Mouse (Mus musculus) hindbrain, embryonic 14.5 days (tissue): ENCODE results near the gene Gnai2. TPM values are rescaled to one million over a fixed set of nuclear protein-coding genes. Genes with fewer than 3 reads are reported as not detected.
A peak's percentile ranks its signal among the peaks of the same experiment; 100 is the strongest.
"Not testable (repeated sequence)": the region's sequence is repeated elsewhere in the genome, so short reads cannot be mapped to it uniquely, and the experiment has no call there.

Experiments
- ATAC-seq: fragments of 200-750 bp; cut with Nextera tagmentation; 2 replicates; pipeline ENCODE4 v1.8.0; 2017; ENCODE audit warnings: moderate number of reproducible peaks, mild to moderate bottlenecking, moderate TSS enrichment, moderate library complexity; ENCODE audit not compliant: low FRiP score
- DNase-seq: peaks from one replicate; pipeline ENCODE4 v3.0.0-alpha.2; 2015; ENCODE audit warnings: low spot score
- H3K27ac ChIP-seq: fragments of 300-500 bp; sonication (generic); 2 replicates; pipeline ENCODE4 v1.5.1; 2014; ENCODE audit warnings: mild to moderate bottlenecking, moderate library complexity
- H3K27me3 ChIP-seq: fragments of 300-500 bp; sonication (generic); 2 replicates; pipeline ENCODE4 v1.6.1; 2014; ENCODE audit warnings: mild to moderate bottlenecking, low read length, mixed read lengths; ENCODE audit not compliant: control insufficient read depth, insufficient read depth
- H3K36me3 ChIP-seq: fragments of 300-500 bp; sonication (generic); replicated peaks from 2 replicates; pipeline ENCODE4 v1.6.1; 2014; ENCODE audit not compliant: control insufficient read depth, insufficient read depth
- H3K4me1 ChIP-seq: fragments of 300-500 bp; sonication (generic); replicated peaks from 2 replicates; pipeline ENCODE4 v1.6.1; 2014; ENCODE audit warnings: antibody characterized with exemption, low read length, mixed read lengths; ENCODE audit not compliant: control insufficient read depth, insufficient read depth
- H3K4me2 ChIP-seq: fragments of 300-500 bp; sonication (generic); replicated peaks from 2 replicates; pipeline ENCODE4 v1.6.1; 2014; ENCODE audit warnings: mild to moderate bottlenecking, moderate library complexity
- H3K4me3 ChIP-seq: fragments of 300-500 bp; sonication (generic); replicated peaks from 2 replicates; pipeline ENCODE4 v1.5.1; 2014; ENCODE audit warnings: mild to moderate bottlenecking, low read length
- H3K9ac ChIP-seq: fragments of 300-500 bp; sonication (generic); 2 replicates; pipeline ENCODE4 v1.6.1; 2014
- H3K9me3 ChIP-seq: fragments of 300-500 bp; sonication (generic); 2 replicates; pipeline ENCODE4 v1.6.1; 2016; ENCODE audit warnings: low read length; ENCODE audit not compliant: control insufficient read depth
- WGBS: fragments of 180-500 bp; shearing (Covaris S2); extraction: QIAGEN DNeasy Blood & Tissue Kit; methylation state at CpG from one replicate; pipeline ENCODE4 v1.1.7; 2014; 5-methylcytosine and 5-hydroxymethylcytosine counted together
- polyA plus RNA-seq: library from polyadenylated mRNA; unstranded; fragments of >200 nt; fragmentation: Nextera tagmentation; extraction: Ambion mirVana; gene quantifications from 2 replicates; pipeline ENCODE4 v1.2.1, GENCODE M21; 2014

Gnai2 gene
- polyA plus RNA-seq, 1 experiment from 2014 or later = 282 TPM

GRCm38 (mm10) chr9:107566041-107566709 is 69.0 kb downstream of the Gnai2 start:
- no peak overlapping the region for H3K27ac ChIP-seq
- no peaks in the 10 kb centered on the region for H3K9me3 ChIP-seq
- no peak overlapping the region for H3K4me3 ChIP-seq
- ATAC-seq (no peak), DNase-seq (peak; percentile 73)
- H3K27me3 ChIP-seq = no peaks in the 10 kb centered on the region
- 61% methylated on average over 15 of the region's 15 CpGs for whole genome bisulfite sequencing
- no peak overlapping the region for H3K9ac ChIP-seq
- H3K4me2 ChIP-seq = peak overlapping the region; percentile 13
- H3K36me3 ChIP-seq = peaks cover 41% of the 10 kb centered on the region
- peaks cover 31% of the 10 kb centered on the region for H3K4me1 ChIP-seq

DNA sequence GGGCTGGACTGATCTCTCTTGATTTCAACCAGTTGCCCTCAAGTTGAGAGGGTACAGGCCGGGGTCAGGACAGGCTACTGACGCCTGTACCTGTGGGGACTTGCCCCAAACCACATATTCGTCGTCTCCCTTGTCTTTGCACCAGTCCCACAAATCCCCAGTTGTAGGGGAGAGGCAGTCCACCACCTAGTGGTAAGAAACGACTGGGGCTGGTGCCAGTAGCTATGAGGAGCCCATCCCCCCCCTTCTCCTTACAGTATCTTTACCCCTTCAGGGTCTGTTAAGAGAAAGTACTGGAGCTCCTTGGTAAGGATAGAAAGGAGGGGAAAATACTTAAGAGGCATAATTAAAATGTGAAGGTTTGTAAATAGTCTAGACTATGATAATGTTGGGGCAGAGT is 69.6 kb downstream of the Gnai2 start:
- Histone ChIP-seq H3K36me3 (peaks cover 41% of the 10 kb centered on the region), H3K4me1 (peaks cover 25% of the 10 kb centered on the region)
- H3K9me3 ChIP-seq, H3K27me3 ChIP-seq, H3K4me3 ChIP-seq, H3K4me2 ChIP-seq, DNase-seq, H3K27ac ChIP-seq, H3K9ac ChIP-seq, ATAC-seq: not testable (repeated sequence)
- 57% methylated on average over 5 of the region's 5 CpGs for WGBS

Other genes starting within 250 kb of the Gnai2 start
- gene Cacna2d2, start 235.8 kb downstream of the Gnai2 start, polyA plus RNA-seq = 6.8 and 7.7 TPM in 2 replicates
- gene Tmem115, start 101.4 kb downstream of the Gnai2 start, polyA plus RNA-seq = 47.1 and 51.7 TPM in 2 replicates
- 44.9 and 49.3 TPM in 2 replicates for gene Cyb561d2, start 93.2 kb downstream of the Gnai2 start, polyA plus RNA-seq
- gene Nprl2, start 93.1 kb downstream of the Gnai2 start, polyA plus RNA-seq = 65.8 and 71.4 TPM in 2 replicates
- gene Zmynd10, start 88.1 kb downstream of the Gnai2 start, polyA plus RNA-seq = 3.3 TPM in 2 replicates
- gene Rassf1, start 83.8 kb downstream of the Gnai2 start, polyA plus RNA-seq = 32.6 and 33.5 TPM in 2 replicates
- 115 and 130 TPM in 2 replicates for gene Tusc2, start 72.1 kb downstream of the Gnai2 start, polyA plus RNA-seq
- gene Hyal2, start 67.4 kb downstream of the Gnai2 start, polyA plus RNA-seq = 71.7 and 76.6 TPM in 2 replicates
- 3.1 and 4.9 TPM in 2 replicates for gene Hyal1, start 58.4 kb downstream of the Gnai2 start, polyA plus RNA-seq
- gene Naa80, start 56.5 kb downstream of the Gnai2 start, polyA plus RNA-seq = 14.4 and 16.4 TPM in 2 replicates
- 0.96 and 1.2 TPM in 2 replicates for gene Hyal3, start 54.5 kb downstream of the Gnai2 start, polyA plus RNA-seq
- gene Ifrd2, start 47.7 kb downstream of the Gnai2 start, polyA plus RNA-seq = 11.2 and 16.5 TPM in 2 replicates
- 4.2 and 4.5 TPM in 2 replicates for gene Sema3b, start 26.1 kb downstream of the Gnai2 start, polyA plus RNA-seq
- gene Slc38a3, start 34.2 kb upstream of the Gnai2 start, polyA plus RNA-seq = 48.3 and 48.5 TPM in 2 replicates
- gene Gnat1, start 44.3 kb upstream of the Gnai2 start, polyA plus RNA-seq = 1.3 TPM in 2 replicates
- gene Sema3f, start 75.1 kb upstream of the Gnai2 start, polyA plus RNA-seq = 17.5 and 17.7 TPM in 2 replicates
- gene Rbm5, start 135.6 kb upstream of the Gnai2 start, polyA plus RNA-seq = 199 and 205 TPM in 2 replicates
- 79.2 and 80.4 TPM in 2 replicates for gene Rbm6, start 237.9 kb upstream of the Gnai2 start, polyA plus RNA-seq